Mouse (Mus musculus) adrenal gland, adult 2 months (tissue): ENCODE measurements around the gene Kif1c. TPM values are rescaled to one million over a fixed set of nuclear protein-coding genes. Genes with fewer than 3 reads are reported as not detected.
A peak's percentile ranks its signal among the peaks of the same experiment; 100 is the strongest.

Experiments used
- DNase-seq: peaks from one replicate; pipeline ENCODE4 v3.0.0; 2021
- polyA plus RNA-seq: library from polyadenylated mRNA; depleted of rRNA; stranded (reverse); fragments of >200 nt; gene quantifications from 2 replicates; pipeline ENCODE4 v1.2.3, GENCODE M21; 2012
- total RNA-seq, 2 experiments: library from RNA; stranded (reverse); gene quantifications; 2 replicates each; pipeline ENCODE4 v1.2.3; 2021

Kif1c gene
- total and polyA plus RNA-seq, 3 experiments, result 79.5 to 214 (median 184) TPM

DNA sequence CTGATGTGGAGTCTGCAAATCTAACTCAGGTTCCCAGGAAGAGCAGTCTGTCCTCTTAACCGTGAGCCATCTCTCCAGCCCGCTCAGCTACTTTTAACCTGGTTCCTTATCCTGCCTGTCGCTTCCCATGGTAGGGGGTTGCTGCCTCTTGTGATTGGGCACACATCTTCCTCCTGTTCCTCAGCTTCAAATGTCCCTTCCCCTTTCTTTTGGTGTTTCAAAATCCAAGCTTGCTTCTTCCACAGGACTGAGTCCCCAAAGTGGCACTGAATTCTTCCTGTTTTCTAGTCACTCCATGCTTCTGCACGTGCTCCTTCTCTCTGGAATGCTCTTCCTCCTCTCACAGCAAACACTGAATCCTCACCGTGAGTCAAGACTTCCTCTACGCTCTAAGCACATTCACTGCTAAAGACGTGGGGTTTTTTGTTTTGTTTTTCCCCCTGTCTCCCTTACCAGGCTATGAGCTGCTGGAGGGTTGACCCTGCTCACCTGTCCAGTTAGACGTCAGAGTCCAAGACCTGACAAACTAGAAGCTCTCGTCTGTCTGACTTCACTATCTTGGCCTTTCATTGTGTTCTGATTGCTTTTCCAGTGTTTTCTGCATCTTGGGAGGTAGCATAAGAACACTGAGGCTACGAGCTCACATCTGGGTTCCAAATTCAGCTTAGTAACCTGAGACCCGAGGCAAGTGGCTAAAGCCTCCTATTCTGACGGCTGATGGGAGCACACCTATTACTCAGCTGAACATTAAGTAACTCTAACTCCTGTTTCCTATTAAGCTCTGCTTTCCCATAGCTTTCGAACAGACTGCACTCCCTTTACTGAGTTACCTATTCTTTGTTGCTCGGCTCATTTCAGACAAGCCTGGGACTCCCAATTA, 32.8 kb upstream of the Kif1c start:
- DNase-seq, result peak; percentile 6

DNA sequence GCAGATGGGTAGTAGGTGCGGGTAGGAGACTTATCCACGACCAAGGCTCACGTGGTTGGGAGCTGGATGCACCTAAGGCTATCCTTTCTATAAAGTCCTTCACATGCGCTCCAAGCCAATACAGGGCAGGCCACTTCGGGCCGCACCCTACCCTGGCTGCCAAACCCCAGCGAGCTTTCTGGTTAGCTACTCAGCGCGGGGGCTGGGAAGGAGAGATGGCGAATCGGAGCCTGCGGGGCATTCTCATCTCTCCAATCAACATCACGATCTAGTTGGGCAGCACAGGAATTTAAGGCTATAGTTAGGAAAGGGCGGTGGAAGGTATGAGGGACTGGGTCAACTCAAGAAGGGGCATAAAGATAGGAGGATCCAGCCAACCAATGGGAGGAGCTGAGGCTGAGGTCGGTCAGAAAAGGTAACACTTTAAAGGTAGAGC, 32.0 kb upstream of the Kif1c start:
- DNase-seq, result no peak

DNA sequence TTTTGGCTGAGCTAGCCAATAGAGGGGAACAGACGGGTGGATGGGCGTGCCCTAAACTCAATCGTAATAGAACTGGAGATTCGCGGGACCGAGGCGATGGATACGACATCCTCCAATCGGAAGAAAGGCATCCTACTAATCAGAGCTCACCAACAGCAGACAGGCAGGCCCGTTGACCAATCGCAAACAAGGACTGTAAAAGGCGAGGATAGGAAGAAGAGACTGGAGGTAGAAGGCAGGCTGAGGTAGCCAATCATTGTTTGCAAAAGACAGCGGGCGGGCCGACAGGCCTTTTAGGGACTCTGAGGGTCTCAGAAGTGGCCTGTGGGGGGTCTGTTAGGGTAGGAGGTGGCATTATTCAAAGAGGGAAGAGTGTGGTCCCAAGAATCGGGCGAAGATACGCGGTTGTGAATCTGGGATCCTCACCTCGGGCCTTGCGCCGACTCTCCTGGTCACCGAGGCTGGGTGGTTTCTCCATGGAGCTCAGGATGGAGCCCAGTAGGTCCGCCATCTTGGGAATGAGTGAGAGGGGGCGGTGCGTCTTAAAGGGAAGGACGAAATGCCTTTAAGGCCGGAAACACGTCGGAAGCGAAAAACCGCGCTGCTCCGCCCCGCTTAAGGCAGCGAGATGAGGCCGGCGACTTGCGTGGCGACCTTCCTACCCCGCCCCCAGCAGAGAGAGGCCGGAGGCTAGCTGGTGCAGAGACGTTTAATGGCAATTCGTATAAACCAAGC, 31.4 kb upstream of the Kif1c start, which contains the start of gene Spag7:
TSS of gene Spag7 (minus strand) at position 646 of the 735 bp plus-strand sequence.
- peak; percentile 98 for DNase-seq

DNA sequence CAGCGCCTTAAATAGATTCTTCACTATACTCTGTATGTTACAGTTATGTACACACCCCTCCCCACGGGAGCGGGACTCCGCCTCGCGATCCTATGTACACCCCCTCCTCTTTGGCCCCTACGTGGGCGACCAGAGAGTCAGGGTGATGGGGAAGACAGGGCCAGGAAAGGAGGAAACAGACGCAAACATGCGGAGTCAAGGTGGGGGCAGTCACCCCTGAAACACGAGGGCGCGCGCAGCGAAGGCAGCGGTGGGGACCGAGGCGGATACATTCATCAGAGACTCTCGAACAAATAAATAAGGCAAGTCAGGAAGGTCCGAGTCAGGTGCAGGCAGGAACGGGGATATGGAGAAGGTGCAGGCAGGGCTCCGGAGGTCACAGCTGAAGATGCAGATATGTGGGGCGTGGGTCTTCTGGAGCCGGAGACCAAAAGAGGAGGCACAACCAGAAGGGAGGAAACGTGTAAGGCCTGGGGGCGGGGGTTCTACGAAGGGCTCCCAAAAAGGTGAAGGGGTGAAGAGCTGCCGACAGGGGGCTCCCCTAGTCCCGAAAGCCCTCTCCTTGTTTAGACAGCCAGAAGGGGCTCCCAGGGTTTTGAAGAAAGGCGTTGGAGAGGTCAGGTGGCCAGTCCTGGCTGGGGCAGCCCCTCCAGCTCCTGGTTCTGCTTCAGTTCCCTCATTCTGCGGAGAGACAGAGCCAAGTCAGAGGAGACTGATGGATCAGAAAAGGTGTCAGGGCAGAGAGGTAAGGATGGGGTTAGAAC, 30.6 kb upstream of the Kif1c start:
- peak; percentile 87 for DNase-seq

DNA sequence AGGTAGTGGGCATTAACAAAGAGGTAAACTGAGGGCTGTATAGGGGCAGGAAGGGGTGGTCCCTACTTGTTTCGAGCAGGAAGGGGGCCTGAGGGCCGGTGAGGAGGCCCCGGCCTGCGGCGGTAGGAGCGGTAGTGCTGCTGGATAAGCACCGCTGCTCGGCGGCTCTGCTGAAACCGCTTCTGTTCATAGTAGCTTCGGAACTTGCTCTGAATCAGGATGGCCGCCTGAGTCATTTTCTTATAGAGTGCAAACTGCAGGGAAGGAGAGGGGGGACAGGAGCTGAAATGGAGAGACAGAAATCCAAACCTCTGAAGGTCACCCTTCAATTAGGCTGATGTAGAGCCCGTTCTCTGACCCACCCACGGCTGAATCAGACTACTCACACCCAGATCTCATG, 29.9 kb upstream of the Kif1c start:
- peak; percentile 75 for DNase-seq

DNA sequence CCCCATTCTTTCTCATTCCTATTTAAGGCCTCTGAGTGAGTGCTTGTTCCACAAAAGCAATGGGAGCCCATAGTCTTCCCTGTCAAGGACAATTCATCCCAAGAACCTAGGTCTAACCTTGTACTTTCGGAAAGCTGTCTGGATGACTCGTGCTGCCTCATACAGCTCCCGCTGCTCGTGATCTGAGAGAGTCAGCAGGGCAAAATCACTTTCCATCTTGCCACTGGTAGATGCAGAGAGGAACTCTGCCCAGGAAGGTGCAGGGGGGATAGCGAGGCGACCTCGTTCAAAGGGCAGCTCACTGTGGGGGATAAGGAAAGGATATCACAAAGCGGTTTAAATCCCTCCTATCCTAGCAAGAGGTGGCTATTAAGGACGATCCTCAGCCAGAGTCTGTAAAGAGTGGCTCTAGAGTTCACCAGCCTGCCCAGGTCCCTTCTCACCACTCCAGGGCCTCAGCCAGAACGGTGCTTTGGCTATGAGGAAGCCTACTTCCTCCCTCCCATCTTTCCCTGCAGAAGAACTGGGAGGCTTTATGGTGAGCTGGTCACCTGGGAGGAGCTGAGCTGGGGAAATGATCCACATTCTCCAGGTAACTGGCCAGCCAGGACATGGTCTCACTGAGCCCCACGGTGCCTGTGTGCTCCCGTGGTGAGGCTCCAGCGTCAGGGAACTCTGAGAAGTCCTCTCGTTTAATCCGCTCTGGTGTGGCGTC, 28.9 kb upstream of the Kif1c start:
- DNase-seq, result peak; percentile 71

DNA sequence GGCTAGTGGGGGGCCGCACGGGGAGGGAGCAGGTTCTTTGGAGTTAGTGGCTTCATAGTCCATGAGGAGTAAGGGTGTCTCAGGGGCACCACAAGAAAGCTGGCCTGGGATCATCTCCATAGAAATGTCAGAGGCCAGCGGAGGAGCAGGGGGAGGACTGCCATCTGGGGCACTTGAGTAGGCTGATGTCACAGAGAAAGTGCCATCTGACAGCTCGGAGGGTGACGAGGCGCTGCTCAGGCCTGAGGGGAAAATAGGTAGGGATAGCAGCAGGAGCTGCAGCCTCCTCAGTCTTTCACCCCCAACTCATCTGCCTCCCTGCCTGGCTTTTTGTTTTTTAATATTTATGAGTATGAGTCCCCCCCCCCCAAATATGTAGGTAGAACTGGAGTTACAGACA, 26.3 kb upstream of the Kif1c start:
- no peak for DNase-seq

DNA sequence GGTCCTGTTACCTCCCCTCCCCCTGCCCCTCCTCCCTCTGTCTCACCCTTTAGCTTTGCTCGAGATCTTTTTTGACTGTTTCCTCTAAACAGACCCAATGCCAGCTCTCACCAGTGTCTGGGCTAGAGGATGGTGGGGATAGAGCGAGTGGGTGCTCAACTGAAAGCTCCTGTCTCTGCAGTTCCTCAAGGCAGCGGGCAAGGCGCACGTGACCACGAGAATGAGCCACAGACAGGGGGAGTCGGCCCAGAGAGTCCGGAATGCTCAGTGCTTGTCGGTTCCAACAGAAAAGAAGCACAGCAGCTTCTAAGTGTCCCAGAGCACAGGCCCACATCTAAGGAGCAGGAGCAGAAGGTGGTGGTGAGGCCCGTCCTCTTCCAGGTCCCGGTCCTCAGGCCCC, 25.8 kb upstream of the Kif1c start:
- no peak for DNase-seq

DNA sequence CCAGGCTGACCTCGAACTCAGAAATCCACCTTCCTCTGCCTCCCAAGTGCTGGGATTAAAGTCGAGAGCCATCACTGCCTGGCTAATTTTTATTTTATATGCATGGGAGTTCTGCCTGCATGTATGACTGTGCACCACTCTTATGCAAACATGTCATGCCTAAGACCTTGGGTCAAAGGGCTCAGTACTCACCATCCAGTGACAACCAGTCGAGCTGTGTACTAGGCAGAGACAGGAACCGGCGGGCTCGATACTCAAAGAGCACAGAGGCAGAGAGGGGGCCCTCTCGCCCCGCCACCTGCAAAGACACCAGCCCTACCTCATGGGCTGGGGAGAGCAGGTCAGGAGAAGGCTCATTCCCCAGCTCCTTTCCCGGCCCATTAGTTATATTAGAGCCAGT, 22.3 kb upstream of the Kif1c start:
- no peak for DNase-seq

DNA sequence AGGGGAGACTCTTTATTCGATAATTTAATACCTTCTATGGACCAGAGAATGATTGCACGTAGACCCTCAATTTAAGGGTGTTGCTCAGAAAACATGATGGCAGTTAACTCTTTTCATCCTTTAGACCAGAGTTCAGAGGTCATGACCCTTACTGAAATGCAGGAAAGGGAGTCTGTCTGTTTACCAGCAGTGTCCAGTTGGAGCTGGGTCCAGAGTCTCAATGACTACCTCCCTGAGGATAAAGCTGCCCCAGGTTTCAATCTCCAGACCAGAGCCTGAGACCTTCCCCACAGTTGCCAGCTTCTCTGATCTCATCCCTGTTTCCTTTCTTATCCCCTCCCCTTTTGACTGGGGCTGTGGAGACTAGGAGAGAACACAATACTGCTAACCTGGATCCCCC, 21.8 kb upstream of the Kif1c start:
- DNase-seq, result no peak

DNA sequence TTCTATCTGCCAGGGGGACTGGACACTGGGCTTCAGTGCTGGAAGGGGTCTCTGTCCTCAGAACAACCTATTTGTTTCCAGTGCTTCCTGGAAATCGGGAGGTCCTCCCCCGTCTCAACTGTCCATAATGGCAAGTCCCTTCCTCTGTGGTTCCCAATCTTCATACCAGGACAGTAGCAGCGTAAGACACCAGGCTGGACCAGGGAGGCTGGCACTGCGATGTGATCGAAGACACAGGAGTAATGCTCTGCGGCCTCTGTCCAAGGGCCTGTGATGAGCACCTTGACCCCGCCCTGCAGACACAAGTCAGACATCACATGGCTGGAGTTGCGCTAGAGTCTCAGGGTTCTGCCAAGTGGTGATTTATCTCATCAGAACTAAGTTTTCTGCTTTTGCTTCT, 21.0 kb upstream of the Kif1c start:
- DNase-seq, result no peak

DNA sequence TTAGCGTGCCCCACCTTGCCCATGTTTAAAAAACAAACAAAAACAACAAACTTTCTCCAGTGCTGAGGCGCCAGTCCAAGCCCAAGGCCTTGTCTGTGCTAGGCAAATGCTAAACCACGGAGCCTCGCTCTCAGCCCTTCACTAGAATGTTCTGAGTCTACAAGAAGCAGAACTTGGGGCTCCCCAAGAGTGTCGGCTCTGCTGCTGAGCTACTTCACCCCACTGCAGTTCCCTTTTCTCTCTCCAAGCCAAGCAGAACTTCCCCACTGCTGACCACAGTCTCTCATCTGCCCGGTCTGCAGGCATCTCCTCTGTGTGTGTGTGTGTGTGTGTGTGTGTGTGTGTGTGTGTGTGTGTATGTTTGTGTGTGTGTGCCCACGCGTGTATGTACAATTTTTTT, 20.5 kb upstream of the Kif1c start:
- DNase-seq, result no peak

DNA sequence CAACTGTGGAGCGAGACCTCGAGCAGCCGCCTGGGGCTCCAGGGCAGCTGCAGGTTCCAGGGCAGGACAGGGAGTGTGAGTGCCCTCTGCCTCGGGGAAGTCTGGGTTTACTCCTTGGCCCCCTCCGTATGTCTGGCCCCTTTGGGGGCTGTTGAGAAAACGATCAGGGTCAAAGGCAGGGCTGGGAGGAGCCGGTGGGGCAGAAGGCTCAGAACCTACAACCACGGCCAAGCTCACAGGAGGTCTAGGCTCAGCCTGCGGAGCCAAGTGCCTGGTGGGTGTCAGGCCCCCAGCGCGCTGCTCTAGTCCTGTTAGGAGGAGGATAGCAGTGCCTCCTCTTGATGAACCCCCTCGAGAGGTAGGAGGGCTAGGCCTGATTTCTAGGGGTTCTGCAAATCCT, 19.2 kb upstream of the Kif1c start:
- no peak for DNase-seq

DNA sequence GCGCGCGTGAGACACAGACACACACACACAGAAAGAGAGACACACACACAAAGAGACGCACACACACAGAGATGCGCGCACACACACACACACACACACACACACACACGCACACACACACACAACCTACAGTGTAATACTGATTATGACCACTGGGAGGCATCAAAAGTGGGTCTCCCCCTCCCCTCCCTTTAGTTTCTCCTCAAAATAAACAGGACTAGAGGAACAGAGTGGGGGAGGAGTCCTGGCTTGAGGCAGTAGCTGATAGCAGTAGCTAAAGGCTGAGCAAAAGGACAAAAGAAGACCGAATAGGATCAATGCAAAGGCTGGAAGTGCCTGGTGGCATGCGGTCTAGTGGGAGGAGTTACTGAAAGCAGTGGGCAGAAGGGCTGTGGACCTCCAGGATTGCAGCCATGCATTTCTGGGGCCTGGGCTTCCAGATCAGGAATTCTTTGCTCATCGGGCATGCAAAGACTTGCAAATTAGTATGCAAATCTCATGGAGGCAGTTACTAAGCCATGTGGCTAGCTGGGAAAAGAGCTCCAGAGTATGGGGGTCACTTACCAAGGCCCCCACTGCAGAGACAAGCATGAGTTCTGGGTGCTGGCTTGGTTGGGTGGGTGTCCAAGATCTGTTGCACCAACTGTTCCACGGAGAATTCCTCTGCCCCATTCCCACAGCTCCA, 18.3 kb upstream of the Kif1c start:
- no peak for DNase-seq

DNA sequence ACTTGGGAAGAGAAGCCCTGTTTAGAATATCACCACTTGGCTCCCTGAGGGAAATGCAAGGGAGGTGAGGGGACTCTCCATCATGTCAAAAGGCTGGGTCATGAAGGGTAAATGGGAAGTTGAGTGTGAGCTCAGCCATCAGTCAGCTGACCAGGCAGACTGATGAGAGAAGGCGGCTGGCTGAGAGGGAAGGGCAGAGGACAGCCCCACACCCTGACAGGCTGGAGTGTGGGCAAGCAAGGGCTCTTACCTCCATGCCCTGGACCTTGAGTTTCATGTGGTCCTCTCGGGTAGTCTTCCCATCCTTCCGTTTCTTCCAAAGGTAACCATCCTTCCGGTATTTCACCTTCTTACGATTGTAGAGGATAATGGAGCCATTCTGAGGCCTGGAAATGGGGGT, 16.7 kb upstream of the Kif1c start:
- DNase-seq, result no peak

DNA sequence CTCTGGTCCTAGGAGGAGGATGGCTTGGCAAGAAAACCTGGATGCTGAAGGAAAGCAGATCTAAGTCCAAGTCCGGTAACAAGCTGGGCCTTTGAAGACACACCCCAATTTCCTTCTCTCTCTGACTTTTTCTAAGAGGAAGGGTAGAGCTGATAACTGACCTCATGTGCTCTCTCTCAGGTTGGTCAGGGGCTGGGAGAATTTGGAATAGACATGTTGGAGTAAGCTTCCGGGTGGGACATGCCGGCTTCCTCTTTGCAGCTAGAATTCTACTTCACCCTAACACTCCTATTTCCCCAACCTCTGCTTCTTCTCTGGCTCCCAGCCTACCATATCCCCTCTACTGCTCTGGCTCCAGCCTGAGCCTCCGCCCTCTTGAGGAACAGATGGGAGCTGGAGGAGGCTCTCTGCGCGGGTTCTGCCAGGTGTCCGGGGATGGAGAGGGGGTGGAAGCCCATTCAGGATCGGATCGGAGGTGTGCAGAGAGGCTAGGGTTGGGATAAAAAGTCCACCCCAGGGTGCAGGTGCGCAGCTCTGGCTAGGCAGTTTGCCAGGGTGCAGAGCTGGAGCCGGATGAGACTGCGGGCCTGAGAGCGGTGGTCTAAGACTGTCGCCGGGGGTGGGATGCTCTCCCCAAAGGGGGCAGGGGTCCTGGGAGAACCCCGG, 13.3 kb upstream of the Kif1c start:
- peak; percentile 53 for DNase-seq

DNA sequence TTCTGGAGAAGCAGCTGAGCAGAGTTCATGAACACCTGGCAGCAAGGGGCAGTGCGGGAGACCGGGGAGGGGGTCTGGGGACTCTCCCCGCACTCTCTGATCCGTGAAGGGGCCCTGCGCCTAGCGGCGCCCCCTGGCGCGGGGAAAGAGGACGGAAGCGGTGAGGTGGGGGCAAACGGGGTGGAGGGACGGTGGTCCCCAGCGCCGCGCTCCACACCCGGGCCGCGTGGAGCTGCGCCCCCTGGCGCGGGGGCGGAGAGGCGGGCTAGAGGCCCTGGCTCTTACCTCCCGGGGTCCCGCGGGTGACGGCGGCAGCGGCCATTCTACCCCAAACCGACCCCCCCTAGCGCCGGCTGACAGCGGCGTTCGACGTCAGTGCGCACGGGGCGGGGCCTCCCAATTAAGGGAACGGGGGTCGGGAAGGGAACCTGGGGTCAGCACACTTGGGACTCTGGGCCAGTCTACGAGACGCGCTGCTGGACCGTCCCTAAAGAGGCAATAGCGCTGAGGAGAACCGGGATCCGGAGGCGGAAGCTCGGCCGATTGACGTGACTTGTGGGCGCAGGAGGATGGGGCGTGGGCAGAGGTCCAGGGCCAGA, 12.6 kb upstream of the Kif1c start, which contains the start of gene Camta2:
TSS of gene Camta2 (minus strand) at position 505 of the 599 bp plus-strand sequence.
- DNase-seq, result peak; percentile 93

DNA sequence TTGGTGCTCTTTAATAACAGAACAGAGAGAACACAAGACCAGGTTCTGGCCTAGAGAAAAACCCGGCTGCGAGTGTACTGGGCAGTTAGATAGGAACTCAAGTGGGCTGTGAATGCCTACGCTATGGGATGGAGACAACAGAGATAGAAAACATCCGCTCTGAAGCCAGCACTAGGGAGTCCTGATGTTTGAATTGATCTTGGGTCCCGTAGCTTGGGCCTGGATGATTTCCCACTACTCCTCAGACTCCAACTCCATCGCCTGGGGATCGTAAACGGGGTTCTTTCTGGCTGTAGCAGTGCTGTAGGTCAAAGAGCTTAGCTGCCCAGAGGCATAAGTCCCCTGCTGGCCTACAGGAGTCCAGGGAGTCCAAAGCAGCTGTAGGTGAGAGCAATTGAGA, 12.0 kb upstream of the Kif1c start:
- DNase-seq, result peak; percentile 35

DNA sequence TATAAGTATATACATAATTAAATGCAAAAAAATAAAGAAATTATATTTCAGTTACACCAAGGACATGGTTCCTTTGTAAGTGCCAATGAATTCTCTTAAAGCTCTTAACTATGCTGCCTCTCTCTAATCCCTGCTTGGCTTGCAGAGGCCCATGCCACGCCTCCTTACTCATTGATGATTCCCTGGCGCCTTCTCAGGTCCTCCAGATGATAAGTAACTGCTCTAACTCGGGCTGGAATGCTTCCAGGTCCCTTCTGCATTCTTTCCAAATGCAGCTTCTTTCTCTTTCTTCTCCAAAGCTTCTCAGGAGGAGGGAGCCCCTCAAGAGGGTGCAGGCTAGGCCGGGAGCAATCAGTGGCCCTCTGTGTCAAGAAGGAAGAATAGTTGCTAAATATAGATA, 10.8 kb upstream of the Kif1c start:
- DNase-seq, result no peak

DNA sequence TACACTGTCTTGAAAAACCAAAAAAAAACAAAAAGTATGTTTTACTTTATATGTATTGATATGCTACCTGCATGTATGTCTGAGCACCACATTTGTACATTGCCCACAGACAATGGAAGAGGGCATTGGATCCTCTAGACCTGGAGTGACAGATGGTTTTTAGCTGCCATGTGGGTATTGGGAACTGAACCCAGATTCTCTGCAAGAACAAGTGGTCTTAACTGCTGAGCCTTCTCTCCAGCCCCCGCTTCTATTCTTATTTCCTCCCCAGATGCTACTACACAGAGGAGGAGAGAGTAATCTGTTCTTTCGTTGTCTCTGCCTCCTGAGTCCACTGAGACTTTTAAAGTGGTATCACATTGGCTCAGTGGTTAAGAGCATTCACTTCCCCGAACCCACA, 6.8 kb upstream of the Kif1c start:
- no peak for DNase-seq
